Mouse (Mus musculus): ENCODE measurements at regions not wholly inside any gene's neighbourhood (a gene's known extent, or its start where the extent isn't known, plus 50 kb on each side); places are given as distances from the start of the nearest gene placed in this dataset.

GRCm38 (mm10) chr11:104038271-104038800 lies 71.8 kb downstream of the Arf2 start:
- 76% methylated on average over 6 of the region's 6 CpGs for WGBS
- DNase-seq (ENCODE audit: extremely low spot score, low spot score), result no peak
- no peak overlapping the region for H3K4me3 ChIP-seq
- no peaks in the 10 kb centered on the region for H3K27me3 ChIP-seq (ENCODE audit: poor library complexity, severe bottlenecking)
- H3K9me3 ChIP-seq, result no peaks in the 10 kb centered on the region
- no peak overlapping the region for H3K27ac ChIP-seq
- peaks cover 14% of the 10 kb centered on the region for H3K4me1 ChIP-seq
- no peaks in the 10 kb centered on the region for H3K36me3 ChIP-seq (replicated peaks)

- Histone ChIP-seq H3K4me1 (peaks cover 14% of the 10 kb centered on the region), H3K4me3 (no peak overlapping the region), H3K27ac (no peak overlapping the region), H3K36me3 (replicated peaks) (no peaks in the 10 kb centered on the region), H3K9me3 (no peaks in the 10 kb centered on the region), H3K27me3 (ENCODE audit: poor library complexity, severe bottlenecking) (no peaks in the 10 kb centered on the region)
- no peak for DNase-seq (ENCODE audit: extremely low spot score, low spot score)
- 88% methylated on average over 4 of the region's 4 CpGs for WGBS
Measured at GRCm38 (mm10) chr11:104045216-104045615, 78.7 kb downstream of the Arf2 start.

DNA sequence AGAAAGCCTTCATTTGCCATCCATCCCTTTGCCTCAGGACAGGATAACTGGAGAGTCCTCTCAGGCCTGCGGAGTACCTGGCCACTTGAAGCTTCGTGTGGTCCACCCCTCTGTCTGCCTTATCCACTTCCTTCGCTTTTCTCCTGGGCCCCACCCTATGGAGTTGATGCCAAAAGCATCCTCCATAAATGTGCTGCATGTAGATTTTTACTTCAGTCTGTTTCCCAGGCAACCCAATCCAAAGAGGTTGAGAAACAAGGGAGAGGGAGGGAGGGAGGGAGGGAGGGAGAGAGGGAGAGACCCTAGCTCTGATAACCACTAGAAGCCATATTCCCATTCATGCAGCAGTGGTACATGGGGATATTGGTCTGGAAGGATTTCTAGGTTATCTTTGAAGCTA lies 80.7 kb upstream of the Crhr1 start:
- no peaks in the 10 kb centered on the region for H3K9me3 ChIP-seq
- no peaks in the 10 kb centered on the region for H3K27me3 ChIP-seq (ENCODE audit: poor library complexity, severe bottlenecking)
- H3K4me3 ChIP-seq, result no peak overlapping the region
- DNase-seq (ENCODE audit: extremely low spot score, low spot score), result no peak
- H3K27ac ChIP-seq, result no peak overlapping the region
- H3K36me3 ChIP-seq (replicated peaks), result no peaks in the 10 kb centered on the region
- no peaks in the 10 kb centered on the region for H3K4me1 ChIP-seq
- 92% methylated on average over 3 of the region's 3 CpGs for WGBS

- Histone ChIP-seq H3K9me3 (no peaks in the 10 kb centered on the region), H3K27ac (no peak overlapping the region), H3K27me3 (ENCODE audit: poor library complexity, severe bottlenecking) (no peaks in the 10 kb centered on the region), H3K4me1 (no peaks in the 10 kb centered on the region), H3K4me3 (no peak overlapping the region), H3K36me3 (replicated peaks) (no peaks in the 10 kb centered on the region)
- DNase-seq (ENCODE audit: extremely low spot score, low spot score), result peak; percentile 63
- whole genome bisulfite sequencing, result 14% methylated on average over 7 of the region's 7 CpGs
Measured at GRCm38 (mm10) chr11:104053242-104053641, 79.4 kb upstream of the Crhr1 start.

DNA sequence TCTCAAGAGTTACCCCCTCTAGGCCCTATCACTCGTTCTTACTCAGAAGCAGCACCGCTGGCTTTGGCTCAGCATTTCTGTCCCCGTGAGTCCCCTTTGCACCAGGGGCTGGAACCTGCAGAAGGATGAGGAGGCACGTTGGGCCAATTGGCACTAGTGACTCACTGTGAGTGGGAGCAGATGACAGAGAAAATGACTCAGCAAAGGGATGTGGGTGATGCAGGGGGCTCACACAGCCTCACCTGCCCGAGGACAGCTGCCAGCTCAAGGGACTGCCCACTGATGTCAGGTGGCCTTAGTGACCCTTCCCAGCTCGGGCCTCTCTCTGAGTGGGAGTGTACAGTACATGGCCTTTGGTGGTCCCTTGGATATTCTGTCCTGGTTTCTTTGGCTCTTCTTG lies 76.7 kb upstream of the Crhr1 start:
- WGBS, result 90% methylated on average over 6 of the region's 6 CpGs

GRCm38 (mm10) chr11:104057046-104057445 lies 75.6 kb upstream of the Crhr1 start:
- Histone ChIP-seq H3K27ac (no peak overlapping the region), H3K4me1 (no peaks in the 10 kb centered on the region), H3K36me3 (replicated peaks) (no peaks in the 10 kb centered on the region), H3K9me3 (no peaks in the 10 kb centered on the region), H3K27me3 (ENCODE audit: poor library complexity, severe bottlenecking) (no peaks in the 10 kb centered on the region), H3K4me3 (no peak overlapping the region)
- WGBS, result 76% methylated on average over 4 of the region's 4 CpGs
- DNase-seq (ENCODE audit: extremely low spot score, low spot score), result no peak

More for the DNA sequence above, 76.7 kb upstream of the Crhr1 start:
- H3K27me3 ChIP-seq (ENCODE audit: poor library complexity, severe bottlenecking), result no peaks in the 10 kb centered on the region
- DNase-seq (ENCODE audit: extremely low spot score, low spot score), result no peak
- no peak overlapping the region for H3K27ac ChIP-seq
- no peaks in the 10 kb centered on the region for H3K9me3 ChIP-seq
- no peaks in the 10 kb centered on the region for H3K4me1 ChIP-seq
- no peak overlapping the region for H3K4me3 ChIP-seq
- no peaks in the 10 kb centered on the region for H3K36me3 ChIP-seq (replicated peaks)

GRCm38 (mm10) chr11:104058600-104058999 lies 74.1 kb upstream of the Crhr1 start:
- H3K4me1 ChIP-seq, result peaks cover 14% of the 10 kb centered on the region
- H3K27me3 ChIP-seq (ENCODE audit: poor library complexity, severe bottlenecking), result no peaks in the 10 kb centered on the region
- H3K27ac ChIP-seq, result no peak overlapping the region
- no peaks in the 10 kb centered on the region for H3K9me3 ChIP-seq
- no peak for DNase-seq (ENCODE audit: extremely low spot score, low spot score)
- no peaks in the 10 kb centered on the region for H3K36me3 ChIP-seq (replicated peaks)
- H3K4me3 ChIP-seq, result no peak overlapping the region
- WGBS, result 89% methylated on average over 6 of the region's 6 CpGs

DNA sequence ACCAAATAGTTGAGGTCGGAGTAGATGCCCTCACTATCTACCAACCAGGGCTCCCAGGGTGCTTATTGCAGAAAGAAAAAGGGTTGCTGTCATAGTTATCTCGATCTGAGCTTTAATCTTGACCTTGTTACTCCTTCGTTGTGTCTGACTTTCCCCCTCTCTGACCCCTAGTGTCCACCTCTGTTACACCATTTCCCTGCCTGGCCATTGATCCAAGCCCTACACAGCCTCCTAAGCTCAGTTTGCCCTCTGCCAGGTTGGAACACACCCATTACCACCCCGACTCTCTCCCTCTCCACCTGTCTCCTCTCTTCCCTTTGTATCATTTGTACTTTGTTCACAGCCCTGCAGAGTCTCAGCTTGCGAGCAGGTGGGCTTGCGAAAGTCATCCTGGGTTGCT lies 73.6 kb upstream of the Crhr1 start:
- Histone ChIP-seq H3K36me3 (replicated peaks) (no peaks in the 10 kb centered on the region), H3K4me3 (no peak overlapping the region), H3K9me3 (no peaks in the 10 kb centered on the region), H3K4me1 (peaks cover 14% of the 10 kb centered on the region), H3K27me3 (ENCODE audit: poor library complexity, severe bottlenecking) (no peaks in the 10 kb centered on the region), H3K27ac (no peak overlapping the region)
- no peak for DNase-seq (ENCODE audit: extremely low spot score, low spot score)
- WGBS, result 74% methylated on average over 6 of the region's 6 CpGs

DNA sequence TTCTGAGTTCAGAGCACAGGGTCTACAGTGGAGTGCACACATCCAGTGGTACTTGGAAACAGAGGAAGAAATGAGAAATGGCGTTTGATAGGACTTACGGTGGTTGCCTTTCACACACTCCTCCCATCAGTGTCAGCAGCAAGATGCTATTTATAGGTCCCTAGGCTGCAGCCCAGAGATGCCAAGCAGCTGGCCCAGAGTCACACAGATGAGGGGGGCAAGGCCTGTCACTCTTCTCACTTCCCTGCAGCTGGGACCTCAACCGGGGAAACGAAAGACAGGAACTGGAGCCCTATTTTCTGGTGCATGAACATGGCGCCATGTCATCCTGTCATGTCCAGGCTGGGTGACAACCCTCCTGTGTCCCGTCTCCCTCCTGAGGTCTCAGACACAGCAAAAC lies 71.3 kb upstream of the Crhr1 start:
- Histone ChIP-seq H3K36me3 (replicated peaks) (no peaks in the 10 kb centered on the region), H3K9me3 (no peaks in the 10 kb centered on the region), H3K4me3 (no peak overlapping the region), H3K4me1 (peaks cover 26% of the 10 kb centered on the region), H3K27ac (no peak overlapping the region), H3K27me3 (ENCODE audit: poor library complexity, severe bottlenecking) (no peaks in the 10 kb centered on the region)
- DNase-seq (ENCODE audit: extremely low spot score, low spot score), result no peak
- WGBS, result 91% methylated on average over 6 of the region's 6 CpGs

- Histone ChIP-seq H3K36me3 (replicated peaks) (no peaks in the 10 kb centered on the region), H3K27me3 (ENCODE audit: poor library complexity, severe bottlenecking) (no peaks in the 10 kb centered on the region), H3K4me3 (no peak overlapping the region), H3K9me3 (no peaks in the 10 kb centered on the region), H3K4me1 (peaks cover 26% of the 10 kb centered on the region), H3K27ac (no peak overlapping the region)
- no peak for DNase-seq (ENCODE audit: extremely low spot score, low spot score)
- WGBS, result 79% methylated on average over 5 of the region's 5 CpGs
Measured at GRCm38 (mm10) chr11:104065181-104065580, 67.5 kb upstream of the Crhr1 start.

GRCm38 (mm10) chr11:104072591-104073183 lies 60.0 kb upstream of the Crhr1 start:
- Histone ChIP-seq H3K27me3 (ENCODE audit: poor library complexity, severe bottlenecking) (no peaks in the 10 kb centered on the region), H3K4me1 (peaks cover 6% of the 10 kb centered on the region; the same call in 1 of the 2 replicates), H3K4me3 (no peak overlapping the region), H3K9me3 (no peaks in the 10 kb centered on the region), H3K27ac (no peak overlapping the region), H3K36me3 (replicated peaks) (no peaks in the 10 kb centered on the region)
- 94% methylated on average over 38 of the region's 38 CpGs for WGBS
- DNase-seq (ENCODE audit: extremely low spot score, low spot score), result no peak

- Histone ChIP-seq H3K27ac (no peak overlapping the region), H3K27me3 (ENCODE audit: poor library complexity, severe bottlenecking) (no peaks in the 10 kb centered on the region), H3K36me3 (replicated peaks) (no peaks in the 10 kb centered on the region), H3K4me1 (peaks cover 6% of the 10 kb centered on the region; the same call in 1 of the 2 replicates), H3K9me3 (no peaks in the 10 kb centered on the region), H3K4me3 (no peak overlapping the region)
- 52% methylated on average over 1 of the region's 1 CpGs for WGBS
- no peak for DNase-seq (ENCODE audit: extremely low spot score, low spot score)
Measured at GRCm38 (mm10) chr11:104074763-104075162, 57.9 kb upstream of the Crhr1 start.

DNA sequence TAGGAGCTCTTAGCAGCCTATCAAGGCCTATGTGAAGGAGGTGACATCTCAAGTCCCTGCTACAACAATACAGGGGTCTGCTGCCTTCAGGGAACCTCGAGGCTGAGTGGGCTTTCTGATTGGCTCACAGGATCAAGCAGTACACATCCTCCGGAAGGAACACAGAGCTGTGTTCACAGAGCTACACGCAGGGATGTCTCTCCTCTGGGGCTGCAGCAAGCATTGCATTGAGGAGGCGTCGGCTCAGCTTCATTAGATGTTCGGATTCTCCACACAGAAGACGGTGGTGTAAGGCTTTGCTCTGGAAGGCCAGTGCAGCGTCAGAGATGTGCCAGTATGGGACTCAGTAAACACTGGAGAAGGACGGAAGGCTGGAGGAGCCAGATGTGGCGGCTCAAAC lies 57.3 kb upstream of the Crhr1 start:
- no peaks in the 10 kb centered on the region for H3K27me3 ChIP-seq (ENCODE audit: poor library complexity, severe bottlenecking)
- no peak for DNase-seq (ENCODE audit: extremely low spot score, low spot score)
- no peaks in the 10 kb centered on the region for H3K9me3 ChIP-seq
- no peak overlapping the region for H3K27ac ChIP-seq
- H3K4me3 ChIP-seq, result no peak overlapping the region
- no peaks in the 10 kb centered on the region for H3K36me3 ChIP-seq (replicated peaks)
- H3K4me1 ChIP-seq, result peaks cover 6% of the 10 kb centered on the region; the same call in 1 of the 2 replicates
- WGBS, result 72% methylated on average over 10 of the region's 10 CpGs

DNA sequence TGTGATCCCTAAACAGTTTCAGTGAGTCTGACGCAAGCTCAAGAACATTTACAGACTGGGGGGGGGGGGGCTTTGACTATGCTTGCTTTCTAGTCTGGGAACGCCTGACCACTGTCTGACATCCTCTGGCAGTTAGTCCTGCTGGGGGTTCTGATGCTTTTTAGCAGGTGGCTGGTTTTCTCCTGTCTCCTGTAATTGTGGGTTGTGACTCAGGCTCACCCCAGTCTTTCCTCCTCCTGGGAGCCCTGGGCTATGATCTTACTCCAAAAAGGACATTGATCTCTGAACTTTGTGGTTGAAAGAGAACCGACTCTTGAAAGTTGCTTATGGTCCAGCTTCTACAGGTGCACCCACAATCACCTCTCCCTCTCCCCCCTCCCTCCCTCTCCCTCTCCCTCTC lies 50.6 kb upstream of the Crhr1 start:
- WGBS, result 85% methylated on average over 3 of the region's 3 CpGs
- DNase-seq (ENCODE audit: extremely low spot score, low spot score), result no peak
- Histone ChIP-seq H3K27me3 (ENCODE audit: poor library complexity, severe bottlenecking) (no peaks in the 10 kb centered on the region), H3K9me3 (no peaks in the 10 kb centered on the region), H3K4me3 (no peak overlapping the region), H3K36me3 (replicated peaks) (no peaks in the 10 kb centered on the region), H3K4me1 (peaks cover 20% of the 10 kb centered on the region), H3K27ac (no peak overlapping the region)

Data from forebrain, embryonic 10.5 days (tissue).